Mouse (Mus musculus) bone marrow macrophage, adult 2 months (primary cell): ENCODE results near the gene Cers1. TPM values are rescaled to one million over a fixed set of nuclear protein-coding genes. Genes with fewer than 3 reads are reported as not detected.

Source experiments
- H3K27ac ChIP-seq: 2 replicates; pipeline ENCODE4 v1.5.1; 2012; ENCODE audit warnings: low read depth, low read length; ENCODE audit not compliant: insufficient read depth
- H3K4me1 ChIP-seq: 2 replicates; pipeline ENCODE4 v1.6.1; 2012; ENCODE audit warnings: low read length; ENCODE audit not compliant: control insufficient read depth, insufficient read depth
- H3K4me3 ChIP-seq: 2 replicates; pipeline ENCODE4 v1.5.1; 2012; ENCODE audit warnings: mild to moderate bottlenecking, low read length, moderate library complexity; ENCODE audit not compliant: insufficient read depth
- CTCF ChIP-seq: IDR thresholded peaks from 2 replicates; pipeline ENCODE4 v1.5.1; 2012; ENCODE audit warnings: low read depth, mild to moderate bottlenecking, low read length, moderate library complexity
- POLR2A ChIP-seq: IDR thresholded peaks from 2 replicates; pipeline ENCODE4 v1.6.1; 2012; ENCODE audit warnings: mild to moderate bottlenecking, low read depth, low read length, borderline replicate concordance
- polyA plus RNA-seq: library from polyadenylated mRNA; stranded (reverse); fragments of >200 nt; gene quantifications from 2 replicates; pipeline ENCODE4 v1.2.4, GENCODE M21; 2012; ENCODE audit not compliant: missing spikeins, insufficient read depth, insufficient read length

Gene Cers1
- polyA plus RNA-seq, 1 experiment: not detected

GRCm38 (mm10) chr8:70281001-70281400 lies 34.6 kb upstream of the Cers1 start:
- no peak for TF ChIP-seq POLR2A
- Histone ChIP-seq H3K4me1 (peaks cover 12% of the 10 kb centered on the region), H3K4me3 (no peak overlapping the region), H3K27ac (no peak overlapping the region)

- Histone ChIP-seq H3K27ac (peak within 1 kb of the TSS; percentile 8; the same call in 1 of the 2 replicates), H3K4me1 (peaks cover 12% of the 10 kb centered on the region)
Measured at GRCm38 (mm10) chr8:70282603-70283135, 32.9 kb upstream of the Cers1 start, which contains the start of gene Homer3. Homer3 (plus strand) TSS chr8:70282827.

GRCm38 (mm10) chr8:70283136-70284077 lies 32.2 kb upstream of the Cers1 start:
- Histone ChIP-seq H3K4me1 (peaks cover 12% of the 10 kb centered on the region), H3K27ac (peak overlapping the region; percentile 8; the same call in 1 of the 2 replicates)
- TF ChIP-seq CTCF: no peak
- no peak for TF ChIP-seq POLR2A

More at GRCm38 (mm10) chr8:70282603-70283135, 32.9 kb upstream of the Cers1 start, which contains the start of gene Homer3:
- TF ChIP-seq POLR2A (no peak), CTCF (peak; percentile 22; the same call in 1 of the 2 replicates)
- peak within 1 kb of the TSS; percentile 83 for H3K4me3 ChIP-seq

GRCm38 (mm10) chr8:70284421-70284820 lies 31.2 kb upstream of the Cers1 start:
- Histone ChIP-seq H3K4me1 (peaks cover 8% of the 10 kb centered on the region), H3K4me3 (no peak overlapping the region), H3K27ac (no peak overlapping the region)
- TF ChIP-seq CTCF (no peak), POLR2A (no peak)

More at GRCm38 (mm10) chr8:70283136-70284077, 32.2 kb upstream of the Cers1 start:
- H3K4me3 ChIP-seq: peak overlapping the region; percentile 83

GRCm38 (mm10) chr8:70285304-70285703 lies 30.3 kb upstream of the Cers1 start:
- Histone ChIP-seq H3K4me3 (no peak overlapping the region), H3K27ac (no peak overlapping the region), H3K4me1 (peaks cover 7% of the 10 kb centered on the region)
- TF ChIP-seq POLR2A: no peak
- TF ChIP-seq CTCF: no peak

- Histone ChIP-seq H3K27ac (no peak overlapping the region), H3K4me1 (peaks cover 7% of the 10 kb centered on the region), H3K4me3 (no peak overlapping the region)
- peak; percentile 38 for TF ChIP-seq CTCF
- TF ChIP-seq POLR2A: no peak
Measured at GRCm38 (mm10) chr8:70286737-70287136, 28.8 kb upstream of the Cers1 start.

- Histone ChIP-seq H3K4me3 (no peak overlapping the region), H3K27ac (no peak overlapping the region), H3K4me1 (no peaks in the 10 kb centered on the region)
- TF ChIP-seq POLR2A: no peak
Measured at GRCm38 (mm10) chr8:70293988-70294405, 21.6 kb upstream of the Cers1 start.

GRCm38 (mm10) chr8:70300881-70301280 lies 14.7 kb upstream of the Cers1 start:
- H3K4me1 ChIP-seq: peaks cover 8% of the 10 kb centered on the region
- H3K4me3 ChIP-seq: no peak overlapping the region
- TF ChIP-seq POLR2A (no peak), CTCF (no peak)
- H3K27ac ChIP-seq: no peak overlapping the region

GRCm38 (mm10) chr8:70302358-70302890 lies 13.2 kb upstream of the Cers1 start, which contains the start of the genes Ddx49 and Cope:
Ddx49 (minus strand) TSS chr8:70302489.
Cope (plus strand) TSS chr8:70302518.
- H3K4me1 ChIP-seq: peaks cover 8% of the 10 kb centered on the region
- TF ChIP-seq CTCF (no peak), POLR2A (no peak)
- H3K27ac ChIP-seq: peak within 1 kb of the TSS; percentile 51
- H3K4me3 ChIP-seq: peak within 1 kb of the TSS; percentile 92

- Histone ChIP-seq H3K4me3 (peak overlapping the region; percentile 92), H3K27ac (peak overlapping the region; percentile 51; the same call in 1 of the 2 replicates), H3K4me1 (peaks cover 8% of the 10 kb centered on the region)
- no peak for TF ChIP-seq POLR2A
- no peak for TF ChIP-seq CTCF
Measured at GRCm38 (mm10) chr8:70302901-70303300, 12.7 kb upstream of the Cers1 start.
